In genomic region chr8:84501671-84502308, GRCm38 (mm10) we compare ENCODE assay signal across 8 mouse cellular contexts.
A peak's percentile ranks its signal among the peaks of the same experiment; 100 is the strongest.
DNase-seq lines count a peak whose midpoint lies in the region; ATAC-seq and TF ChIP-seq lines count a peak whose summit lies in the region.

No protein-coding gene starts in this region.

- no peak overlapping the region for H3K27ac ChIP-seq in kidney, embryonic 15.5 days
- H3K27ac ChIP-seq in ES-Bruce4 (ENCODE audit: insufficient read depth, low read length): peak overlapping the region; percentile 89
- no peak overlapping the region for H3K27ac ChIP-seq in heart, postnatal 0 days (ENCODE audit: low read depth)
- no peak overlapping the region for H3K27ac ChIP-seq in neural tube, embryonic 11.5 days (ENCODE audit: low read depth, low read length)

- H3K4me3 ChIP-seq in kidney, embryonic 15.5 days (replicated peaks): no peak overlapping the region
- peak overlapping the region; percentile 75 for H3K4me3 ChIP-seq in ES-Bruce4 (ENCODE audit: low read depth, low read length)
- no peak overlapping the region for H3K4me3 ChIP-seq in heart, postnatal 0 days (ENCODE audit: low read depth, low read length)
- no peak overlapping the region for H3K4me3 ChIP-seq in neural tube, embryonic 11.5 days (ENCODE audit: low read depth, low read length)

- H3K9me3 ChIP-seq in kidney, embryonic 15.5 days (replicated peaks): no peaks in the 10 kb centered on the region
- no peaks in the 10 kb centered on the region for H3K9me3 ChIP-seq in ES-Bruce4 (replicated peaks; ENCODE audit: control insufficient read depth, insufficient read depth, low read length, poor library complexity, severe bottlenecking)
- H3K9me3 ChIP-seq in heart, postnatal 0 days (replicated peaks; ENCODE audit: control insufficient read depth, low read length): no peaks in the 10 kb centered on the region
- H3K9me3 ChIP-seq in neural tube, embryonic 11.5 days (ENCODE audit: control insufficient read depth, low read length): no peaks in the 10 kb centered on the region

- DNase-seq in kidney, adult 18-20 months: peak; percentile 24
- peak; percentile 70 for DNase-seq in adrenal gland, postnatal 10 days
- peak; percentile 17 for DNase-seq in heart, postnatal 0 days (ENCODE audit: low spot score)
- DNase-seq in neural tube, embryonic 11.5 days (ENCODE audit: low spot score): peak; percentile 41
- DNase-seq in thymus, postnatal 25 days: no peak

- no peak for TF ChIP-seq CTCF in ES-Bruce4 (IDR thresholded peaks at IDR 0.05; ENCODE audit: low read depth, low read length)
- TF ChIP-seq CTCF in heart, postnatal 0 days (IDR thresholded peaks at IDR 0.05; ENCODE audit: low read depth): no peak

- no peaks in the 10 kb centered on the region for H3K4me1 ChIP-seq in kidney, embryonic 15.5 days
- H3K4me1 ChIP-seq in ES-Bruce4 (ENCODE audit: control insufficient read depth, insufficient read depth, low read length): no peaks in the 10 kb centered on the region
- H3K4me1 ChIP-seq in heart, postnatal 0 days (ENCODE audit: control insufficient read depth, insufficient read depth): no peaks in the 10 kb centered on the region
- H3K4me1 ChIP-seq in neural tube, embryonic 11.5 days (ENCODE audit: control insufficient read depth, insufficient read depth, low read length): no peaks in the 10 kb centered on the region

- peak; percentile 25 for TF ChIP-seq POLR2A in ES-Bruce4 (IDR thresholded peaks at IDR 0.05; ENCODE audit: insufficient read depth, low read length)

- H3K27me3 ChIP-seq in kidney, embryonic 15.5 days: no peaks in the 10 kb centered on the region
- no peaks in the 10 kb centered on the region for H3K27me3 ChIP-seq in ES-Bruce4 (ENCODE audit: control insufficient read depth, insufficient read depth, low read length, poor library complexity, severe bottlenecking)
- no peaks in the 10 kb centered on the region for H3K27me3 ChIP-seq in heart, postnatal 0 days (ENCODE audit: control insufficient read depth, insufficient read depth, low read length)
- no peaks in the 10 kb centered on the region for H3K27me3 ChIP-seq in neural tube, embryonic 11.5 days (ENCODE audit: control insufficient read depth, insufficient read depth, low read length)

- no peak overlapping the region for H3K9ac ChIP-seq in kidney, embryonic 15.5 days
- H3K9ac ChIP-seq in ES-Bruce4 (ENCODE audit: low read depth, poor library complexity, severe bottlenecking): peak overlapping the region; percentile 73
- no peak overlapping the region for H3K9ac ChIP-seq in heart, postnatal 0 days (replicated peaks; ENCODE audit: low read depth, low read length)
- H3K9ac ChIP-seq in neural tube, embryonic 11.5 days (ENCODE audit: low read length): no peak overlapping the region

- 80% methylated on average over 10 of the region's 10 CpGs for WGBS in kidney, embryonic 15.5 days
- 78% methylated on average over 10 of the region's 10 CpGs for WGBS in heart, postnatal 0 days
- WGBS in neural tube, embryonic 11.5 days: 84% methylated on average over 10 of the region's 10 CpGs

- H3K4me2 ChIP-seq in kidney, embryonic 15.5 days: no peak overlapping the region
- no peak overlapping the region for H3K4me2 ChIP-seq in heart, postnatal 0 days (ENCODE audit: low read depth, low read length)
- H3K4me2 ChIP-seq in neural tube, embryonic 11.5 days (ENCODE audit: low read depth): no peak overlapping the region

- no peaks in the 10 kb centered on the region for H3K36me3 ChIP-seq in kidney, embryonic 15.5 days
- H3K36me3 ChIP-seq in ES-Bruce4 (ENCODE audit: control insufficient read depth, insufficient read depth, low read length, poor library complexity, severe bottlenecking): no peaks in the 10 kb centered on the region
- H3K36me3 ChIP-seq in heart, postnatal 0 days (replicated peaks; ENCODE audit: control insufficient read depth, insufficient read depth, low read length): no peaks in the 10 kb centered on the region
- H3K36me3 ChIP-seq in neural tube, embryonic 11.5 days (ENCODE audit: control insufficient read depth, insufficient read depth, low read length): no peaks in the 10 kb centered on the region

- peak; percentile 8; the same call in 1 of the 2 replicates for TF ChIP-seq EP300 in ES-Bruce4 (IDR thresholded peaks at IDR 0.05; ENCODE audit: insufficient read depth, low read depth, low read length)
- TF ChIP-seq EP300 in heart, postnatal 0 days (IDR thresholded peaks at IDR 0.05; ENCODE audit: low read depth): no peak

- ATAC-seq in kidney, embryonic 15.5 days (replicated peaks; ENCODE audit: low FRiP score): no peak
- ATAC-seq in heart, postnatal 0 days (ENCODE audit: insufficient read depth, low read depth): peak; percentile 24; the same call in 1 of the 2 replicates
- ATAC-seq in neural tube, embryonic 11.5 days (ENCODE audit: insufficient read depth, low FRiP score, low TSS enrichment): no peak
- ATAC-seq in cerebellum, adult (ENCODE audit: insufficient number of reproducible peaks, low FRiP score, low TSS enrichment): no peak
